Mouse (Mus musculus) C2C12 (cell line): ENCODE results near the gene 4930438A08Rik.

ENCODE experiments used
- CEBPB ChIP-seq: IDR thresholded peaks from one replicate; pipeline ENCODE4 v1.6.1; 2011; ENCODE audit warnings: low read depth, mild to moderate bottlenecking, control low read depth, moderate library complexity
- CTCF ChIP-seq: IDR thresholded peaks from one replicate; pipeline ENCODE4 v1.5.1; 2011; ENCODE audit not compliant: control insufficient read depth, insufficient read depth, insufficient read length
- FOSL1 ChIP-seq: IDR thresholded peaks from one replicate; pipeline ENCODE4 v1.8.0; 2011; ENCODE audit warnings: mild to moderate bottlenecking, low read length; ENCODE audit not compliant: poor library complexity, insufficient read depth, severe bottlenecking
- MAX ChIP-seq: IDR thresholded peaks from one replicate; pipeline ENCODE4 v1.6.1; 2011; ENCODE audit warnings: mild to moderate bottlenecking, control low read depth
- MYOD1 ChIP-seq: IDR thresholded peaks from one replicate; pipeline ENCODE4 v1.6.1; 2011; ENCODE audit warnings: low read depth; ENCODE audit not compliant: control insufficient read depth, insufficient read length
- MYOG ChIP-seq: IDR thresholded peaks from one replicate; pipeline ENCODE4 v1.6.1; 2011; ENCODE audit not compliant: control insufficient read depth, insufficient read length; ENCODE audit errors: extremely low read depth
- USF1 ChIP-seq: IDR thresholded peaks from one replicate; pipeline ENCODE4 v1.6.1; 2011; ENCODE audit warnings: low read depth, mild to moderate bottlenecking, control low read depth, moderate library complexity

- TF ChIP-seq USF1 (no peak), CTCF (no peak), CEBPB (no peak), MYOG (no peak), MYOD1 (no peak), MAX (no peak), FOSL1 (no peak)
Observed at GRCm38 (mm10) chr11:58316344-58316743, 41.7 kb downstream of the 4930438A08Rik start.
